Mouse (Mus musculus) E14TG2a.4 (cell line): Measurements from ENCODE around the gene 4930564D02Rik.

Experiments used
- H3K27me3 ChIP-seq: 2 replicates; pipeline ENCODE4 v1.6.1; 2014; ENCODE audit warnings: low read length, control low read depth; ENCODE audit not compliant: insufficient read depth
- H3K36me3 ChIP-seq: 2 replicates; pipeline ENCODE4 v1.6.1; 2014; ENCODE audit warnings: low read length, control low read depth; ENCODE audit not compliant: insufficient read depth
- H3K4me1 ChIP-seq: replicated peaks from 2 replicates; pipeline ENCODE4 v1.6.1; 2014; ENCODE audit warnings: low read depth, low read length, control low read depth
- H3K4me3 ChIP-seq: replicated peaks from 2 replicates; pipeline ENCODE4 v1.5.1; 2014; ENCODE audit warnings: mild to moderate bottlenecking, low read length
- H3K9me3 ChIP-seq: 2 replicates; pipeline ENCODE4 v1.6.1; 2014; ENCODE audit warnings: low read length, control low read depth
- CTCF ChIP-seq: conservative IDR thresholded peaks from 2 replicates; pipeline ENCODE4 v1.5.1; 2014; ENCODE audit warnings: low read length
- NANOG ChIP-seq: IDR thresholded peaks from 2 replicates; pipeline ENCODE4 v1.6.1; 2014; ENCODE audit warnings: borderline replicate concordance, low read length, mixed read lengths
- POU5F1 ChIP-seq: IDR thresholded peaks from 2 replicates; pipeline ENCODE4 v1.6.1; 2014; ENCODE audit warnings: low read length, borderline replicate concordance

Gene 4930564D02Rik

DNA sequence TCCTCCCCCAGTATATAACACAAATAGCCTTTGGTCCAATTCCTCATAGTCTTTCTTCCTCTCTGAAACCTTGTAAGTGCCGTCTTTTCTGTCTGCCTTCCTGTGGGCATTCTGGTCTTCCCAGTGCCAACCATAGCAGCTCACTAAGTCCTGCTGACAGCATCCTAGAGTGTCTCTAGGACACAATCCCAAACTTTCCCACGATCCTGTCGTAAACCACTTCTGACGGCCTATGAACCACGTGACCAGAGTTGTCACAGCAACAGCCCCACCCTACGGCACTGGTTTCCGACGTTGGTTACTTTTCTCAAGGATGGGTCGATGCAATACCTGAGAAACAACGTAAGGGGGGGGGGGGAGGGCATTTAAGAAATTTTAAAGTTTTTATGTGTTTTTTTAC lies at the start of gene 4930564D02Rik:
Gene 4930564D02Rik, plus strand, starts transcription at position 301 of the 400 bp plus-strand sequence.
- no peaks in the 10 kb centered on the region; the same call in 1 of the 2 replicates for H3K4me1 ChIP-seq
- peaks cover 7% of the 10 kb centered on the region; the same call in 1 of the 2 replicates for H3K27me3 ChIP-seq
- H3K36me3 ChIP-seq: no peaks in the 10 kb centered on the region
- H3K9me3 ChIP-seq: peaks cover 11% of the 10 kb centered on the region; the same call in 1 of the 2 replicates
- no peak within 1 kb of the TSS for H3K4me3 ChIP-seq
- TF ChIP-seq POU5F1: no peak
- TF ChIP-seq NANOG: no peak
- no peak for TF ChIP-seq CTCF

DNA sequence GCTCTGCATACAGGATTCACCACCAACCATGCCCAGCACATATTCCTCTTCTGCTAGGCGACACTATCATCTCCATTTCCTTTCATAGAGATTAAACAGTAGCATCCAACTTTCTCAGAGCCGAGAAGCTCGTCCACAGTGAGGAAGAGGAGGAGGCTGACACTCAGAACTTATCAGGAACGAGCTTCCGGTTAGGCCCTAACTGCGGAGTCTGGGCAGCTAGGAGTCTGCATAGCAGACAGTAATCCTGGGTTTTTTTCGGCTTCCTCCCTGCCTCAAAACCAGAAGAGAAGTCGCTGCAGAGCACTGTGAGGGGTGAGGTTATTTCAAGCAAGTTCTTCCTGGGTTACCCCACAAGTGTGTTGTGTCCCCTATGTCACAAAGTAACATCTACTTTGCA lies 49.3 kb upstream of the 4930564D02Rik start:
- Histone ChIP-seq H3K9me3 (no peaks in the 10 kb centered on the region), H3K36me3 (peaks cover 11% of the 10 kb centered on the region), H3K27me3 (no peaks in the 10 kb centered on the region), H3K4me1 (peaks cover 22% of the 10 kb centered on the region), H3K4me3 (no peak overlapping the region)
- TF ChIP-seq CTCF: no peak
- no peak for TF ChIP-seq NANOG
- no peak for TF ChIP-seq POU5F1

- Histone ChIP-seq H3K27me3 (no peaks in the 10 kb centered on the region), H3K36me3 (peaks cover 17% of the 10 kb centered on the region), H3K4me3 (no peak overlapping the region), H3K4me1 (peaks cover 24% of the 10 kb centered on the region), H3K9me3 (no peaks in the 10 kb centered on the region)
- TF ChIP-seq CTCF: no peak
- TF ChIP-seq NANOG: no peak
- TF ChIP-seq POU5F1: no peak
Observed at GRCm38 (mm10) chr3:105018085-105018782, 48.4 kb upstream of the 4930564D02Rik start.

- H3K27me3 ChIP-seq: no peaks in the 10 kb centered on the region
- no peak for TF ChIP-seq NANOG
- no peak for TF ChIP-seq CTCF
- TF ChIP-seq POU5F1: no peak
- H3K9me3 ChIP-seq: no peaks in the 10 kb centered on the region
- H3K4me3 ChIP-seq: no peak overlapping the region
- peaks cover 24% of the 10 kb centered on the region for H3K4me1 ChIP-seq
- peaks cover 17% of the 10 kb centered on the region for H3K36me3 ChIP-seq
Observed at GRCm38 (mm10) chr3:105018783-105019105, 47.9 kb upstream of the 4930564D02Rik start.

GRCm38 (mm10) chr3:105019826-105020692 lies 46.6 kb upstream of the 4930564D02Rik start:
- TF ChIP-seq POU5F1: no peak
- TF ChIP-seq NANOG: no peak
- no peak for TF ChIP-seq CTCF
- Histone ChIP-seq H3K4me3 (no peak overlapping the region), H3K4me1 (peaks cover 32% of the 10 kb centered on the region), H3K27me3 (no peaks in the 10 kb centered on the region), H3K9me3 (no peaks in the 10 kb centered on the region), H3K36me3 (peaks cover 14% of the 10 kb centered on the region)

GRCm38 (mm10) chr3:105023371-105024005 lies 43.2 kb upstream of the 4930564D02Rik start:
- no peaks in the 10 kb centered on the region for H3K9me3 ChIP-seq
- H3K4me3 ChIP-seq: no peak overlapping the region
- H3K4me1 ChIP-seq: peaks cover 25% of the 10 kb centered on the region
- no peaks in the 10 kb centered on the region for H3K27me3 ChIP-seq
- H3K36me3 ChIP-seq: peaks cover 19% of the 10 kb centered on the region
- TF ChIP-seq NANOG: no peak
- no peak for TF ChIP-seq CTCF
- TF ChIP-seq POU5F1: no peak

DNA sequence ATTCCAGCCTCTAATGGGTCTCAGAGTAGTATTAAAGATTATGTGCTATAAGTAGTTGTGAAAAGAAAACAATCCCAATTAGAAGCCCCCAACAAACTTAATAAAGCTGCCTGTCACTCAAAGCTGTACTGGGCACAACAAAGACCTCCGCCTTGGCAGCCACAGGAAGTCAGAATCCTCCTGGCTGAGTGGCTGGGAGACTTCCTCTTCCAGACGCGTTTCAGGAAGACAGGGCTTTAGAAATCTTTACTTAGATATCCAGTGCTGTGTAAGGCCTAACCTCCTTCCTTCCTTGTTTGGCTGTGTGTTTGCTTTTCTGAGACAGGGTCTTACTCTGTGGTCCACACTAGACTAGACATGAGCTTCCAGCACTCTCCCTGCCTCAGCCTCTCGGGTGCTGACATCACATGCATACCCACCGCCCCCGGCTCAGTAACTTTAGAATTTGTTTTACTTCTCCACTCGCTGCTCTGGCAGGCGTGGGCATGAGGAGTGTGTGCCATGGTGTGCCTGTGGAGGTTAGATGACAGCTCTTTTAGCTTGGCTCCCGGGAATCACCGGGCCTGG lies 30.3 kb upstream of the 4930564D02Rik start:
- Histone ChIP-seq H3K4me3 (no peak overlapping the region), H3K36me3 (peaks cover 64% of the 10 kb centered on the region), H3K27me3 (no peaks in the 10 kb centered on the region), H3K4me1 (peaks cover 46% of the 10 kb centered on the region), H3K9me3 (no peaks in the 10 kb centered on the region)
- no peak for TF ChIP-seq POU5F1
- TF ChIP-seq NANOG: no peak
- no peak for TF ChIP-seq CTCF
